Mouse (Mus musculus): ENCODE data around the gene Xkr7. TPM values are rescaled to one million over a fixed set of nuclear protein-coding genes. Genes with fewer than 3 reads are reported as not detected.
A peak's percentile ranks its signal among the peaks of the same experiment; 100 is the strongest.

Xkr7 gene
- total and polyA plus RNA-seq, 2 experiments from 2014 or later = 1.1 to 35.5 TPM

DNA sequence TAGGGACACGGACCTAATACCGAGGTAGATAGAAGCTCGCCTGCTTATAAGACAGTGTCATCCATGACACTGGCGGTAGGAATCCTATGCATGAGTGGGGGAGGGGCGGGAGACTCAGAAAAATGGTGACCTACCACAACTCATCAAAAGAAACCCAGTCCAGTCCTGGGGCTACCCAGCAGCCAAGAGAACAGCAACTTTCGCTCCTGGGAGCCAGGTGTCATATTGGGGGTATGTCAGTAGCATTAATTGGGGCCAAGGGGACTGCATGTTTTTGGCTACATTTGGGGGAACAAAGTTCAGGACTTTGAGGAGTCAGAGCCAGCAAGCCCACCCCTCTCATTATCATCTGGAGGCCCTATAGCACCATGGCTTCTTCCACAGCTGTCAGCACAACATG is 19.4 kb downstream of the Xkr7 start:
- DNase-seq (ENCODE audit: low spot score) (no peak), ATAC-seq (ENCODE audit: low FRiP score) (no peak)
- WGBS = 81% methylated on average over 6 of the region's 6 CpGs

DNA sequence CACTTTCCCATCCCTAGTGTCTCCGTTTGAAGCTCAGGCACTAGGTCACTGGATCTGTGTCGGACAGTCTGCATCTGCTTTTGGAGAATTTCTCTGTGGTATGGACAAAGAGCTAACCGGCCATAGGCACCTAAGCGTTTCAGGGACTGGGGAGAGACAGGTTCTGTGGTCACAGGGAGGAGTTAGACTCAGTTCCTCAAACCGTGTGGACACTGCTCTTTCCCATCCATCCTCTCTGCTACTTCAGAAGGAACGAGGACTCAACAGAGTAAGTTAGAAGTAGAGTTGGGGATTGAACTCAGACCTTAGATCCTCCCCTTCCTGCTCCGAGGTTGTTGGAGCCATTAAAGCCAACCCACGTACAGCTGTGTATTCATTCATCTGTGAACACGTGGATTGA is 19.9 kb downstream of the Xkr7 start:
- WGBS = 81% methylated on average over 9 of the region's 9 CpGs
- no peak for ATAC-seq (ENCODE audit: low FRiP score)
- Histone ChIP-seq H3K4me3 (ENCODE audit: low read depth, low read length) (no peak overlapping the region), H3K9ac (replicated peaks; ENCODE audit: low read length, poor library complexity, severe bottlenecking) (no peak overlapping the region), H3K4me2 (ENCODE audit: low read depth, low read length, poor library complexity, severe bottlenecking) (no peak overlapping the region), H3K9me3 (ENCODE audit: low read length) (no peaks in the 10 kb centered on the region), H3K27ac (ENCODE audit: low read depth, low read length) (no peak overlapping the region), H3K4me1 (ENCODE audit: insufficient read depth, low read length) (no peaks in the 10 kb centered on the region; the same call in 1 of the 2 replicates), H3K27me3 (ENCODE audit: insufficient read depth, low read length) (no peaks in the 10 kb centered on the region), H3K36me3 (ENCODE audit: insufficient read depth, low read length) (peaks cover 16% of the 10 kb centered on the region)
- DNase-seq (ENCODE audit: low spot score) = no peak
- no peak for TF ChIP-seq CTCF (IDR thresholded peaks at IDR 0.05)

More for the DNA sequence above, 19.4 kb downstream of the Xkr7 start:
- Histone ChIP-seq H3K36me3 (ENCODE audit: insufficient read depth, low read length) (peaks cover 16% of the 10 kb centered on the region), H3K27ac (ENCODE audit: low read depth, low read length) (no peak overlapping the region), H3K4me2 (ENCODE audit: low read depth, low read length, poor library complexity, severe bottlenecking) (no peak overlapping the region), H3K9me3 (ENCODE audit: low read length) (no peaks in the 10 kb centered on the region), H3K9ac (replicated peaks; ENCODE audit: low read length, poor library complexity, severe bottlenecking) (no peak overlapping the region), H3K4me3 (ENCODE audit: low read depth, low read length) (no peak overlapping the region), H3K4me1 (ENCODE audit: insufficient read depth, low read length) (no peaks in the 10 kb centered on the region; the same call in 1 of the 2 replicates), H3K27me3 (ENCODE audit: insufficient read depth, low read length) (no peaks in the 10 kb centered on the region)
- TF ChIP-seq CTCF (IDR thresholded peaks at IDR 0.05) = no peak

DNA sequence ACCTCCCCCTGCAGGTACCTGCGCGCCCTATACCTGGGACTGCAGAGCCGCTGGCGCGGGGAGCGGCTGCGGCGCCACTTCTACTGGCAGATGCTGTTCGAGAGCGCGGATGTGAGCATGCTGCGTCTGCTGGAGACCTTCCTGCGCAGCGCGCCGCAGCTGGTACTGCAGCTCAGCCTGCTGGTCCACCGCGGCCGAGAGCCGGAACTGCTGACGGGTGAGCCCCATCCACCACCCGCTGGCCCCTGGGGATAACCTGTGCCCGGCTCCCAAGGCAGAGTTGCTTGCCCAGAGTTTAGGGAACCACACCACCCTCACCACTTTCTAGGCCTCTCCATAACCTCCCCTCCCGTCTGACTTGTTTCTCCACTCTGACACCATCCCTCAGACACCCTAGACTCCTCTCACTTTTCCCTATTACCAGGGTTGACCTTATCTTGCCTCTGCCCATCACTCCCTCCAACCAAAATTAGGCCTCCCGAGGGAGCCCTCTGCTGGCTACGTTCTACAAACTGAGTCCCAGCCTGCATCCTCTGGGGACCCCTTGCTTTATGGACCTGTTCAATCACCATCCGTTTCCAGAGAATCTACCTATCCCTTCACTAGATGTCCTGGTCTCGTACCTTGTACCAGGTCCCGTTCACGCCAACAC is 21.2 kb downstream of the Xkr7 start:
- ATAC-seq (ENCODE audit: low FRiP score) (no peak), DNase-seq (ENCODE audit: low spot score) (no peak)
- Histone ChIP-seq H3K4me3 (ENCODE audit: low read depth, low read length) (no peak overlapping the region), H3K27me3 (ENCODE audit: insufficient read depth, low read length) (no peaks in the 10 kb centered on the region), H3K4me1 (ENCODE audit: insufficient read depth, low read length) (no peaks in the 10 kb centered on the region; the same call in 1 of the 2 replicates), H3K27ac (ENCODE audit: low read depth, low read length) (no peak overlapping the region), H3K9ac (replicated peaks; ENCODE audit: low read length, poor library complexity, severe bottlenecking) (no peak overlapping the region), H3K36me3 (ENCODE audit: insufficient read depth, low read length) (peaks cover 16% of the 10 kb centered on the region), H3K4me2 (ENCODE audit: low read depth, low read length, poor library complexity, severe bottlenecking) (no peak overlapping the region), H3K9me3 (ENCODE audit: low read length) (no peaks in the 10 kb centered on the region)
- TF ChIP-seq CTCF (IDR thresholded peaks at IDR 0.05) = peak; percentile 45
- WGBS = 13% methylated on average over 30 of the region's 30 CpGs

GRCm38 (mm10) chr2:153053896-153054295 is 22.2 kb downstream of the Xkr7 start:
- Histone ChIP-seq H3K36me3 (ENCODE audit: insufficient read depth, low read length) (peaks cover 16% of the 10 kb centered on the region), H3K27ac (ENCODE audit: low read depth, low read length) (no peak overlapping the region), H3K9ac (replicated peaks; ENCODE audit: low read length, poor library complexity, severe bottlenecking) (no peak overlapping the region), H3K4me3 (ENCODE audit: low read depth, low read length) (no peak overlapping the region), H3K4me1 (ENCODE audit: insufficient read depth, low read length) (no peaks in the 10 kb centered on the region), H3K27me3 (ENCODE audit: insufficient read depth, low read length) (no peaks in the 10 kb centered on the region), H3K9me3 (ENCODE audit: low read length) (no peaks in the 10 kb centered on the region), H3K4me2 (ENCODE audit: low read depth, low read length, poor library complexity, severe bottlenecking) (no peak overlapping the region)
- no peak for ATAC-seq (ENCODE audit: low FRiP score)
- DNase-seq (ENCODE audit: low spot score) = no peak
- TF ChIP-seq CTCF (IDR thresholded peaks at IDR 0.05) = no peak
- 87% methylated on average over 8 of the region's 8 CpGs for WGBS

DNA sequence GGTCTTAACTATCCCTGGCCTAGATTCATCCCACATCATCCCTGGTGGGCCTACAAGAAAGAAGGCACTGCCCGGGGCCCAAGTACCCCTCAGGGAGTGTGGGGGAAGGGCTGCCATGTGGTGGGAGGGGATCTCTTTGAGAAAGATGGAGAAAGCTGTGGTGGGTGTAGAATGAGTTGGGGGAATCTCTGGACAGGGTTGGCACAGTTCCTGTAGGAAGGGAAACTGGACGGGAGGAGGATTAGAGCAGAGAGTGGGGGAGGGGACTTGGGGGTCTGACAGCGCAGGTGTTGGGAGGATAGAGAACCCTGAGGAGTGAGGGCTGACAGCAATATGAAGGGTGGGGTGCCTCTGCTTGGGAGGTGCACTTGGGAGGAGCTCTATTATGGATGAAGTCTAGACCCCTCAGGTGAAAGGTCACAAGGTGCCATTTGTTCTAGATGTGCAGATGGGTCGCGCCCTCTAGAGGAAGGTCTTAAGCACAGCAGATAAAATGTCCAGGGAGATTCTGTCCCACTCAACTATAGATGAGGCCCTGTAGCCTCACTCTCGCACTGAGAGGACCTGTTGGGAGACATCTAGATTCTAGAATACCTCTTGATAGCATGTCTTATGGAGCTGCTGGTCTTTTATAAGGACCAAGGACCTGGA is 23.7 kb downstream of the Xkr7 start:
- H3K27ac ChIP-seq (ENCODE audit: low read depth, low read length) = no peak overlapping the region
- no peaks in the 10 kb centered on the region for H3K9me3 ChIP-seq (ENCODE audit: low read length)
- H3K9ac ChIP-seq (replicated peaks; ENCODE audit: low read length, poor library complexity, severe bottlenecking) = no peak overlapping the region
- no peak overlapping the region for H3K4me3 ChIP-seq (ENCODE audit: low read depth, low read length)
- ATAC-seq (ENCODE audit: low FRiP score) (no peak), DNase-seq (ENCODE audit: low spot score) (no peak)
- 58% methylated on average over 6 of the region's 6 CpGs for WGBS
- H3K4me2 ChIP-seq (ENCODE audit: low read depth, low read length, poor library complexity, severe bottlenecking) = no peak overlapping the region
- H3K27me3 ChIP-seq (ENCODE audit: insufficient read depth, low read length) = no peaks in the 10 kb centered on the region
- no peaks in the 10 kb centered on the region for H3K4me1 ChIP-seq (ENCODE audit: insufficient read depth, low read length)
- peak; percentile 50 for TF ChIP-seq CTCF (IDR thresholded peaks at IDR 0.05)
- H3K36me3 ChIP-seq (ENCODE audit: insufficient read depth, low read length) = peaks cover 16% of the 10 kb centered on the region

DNA sequence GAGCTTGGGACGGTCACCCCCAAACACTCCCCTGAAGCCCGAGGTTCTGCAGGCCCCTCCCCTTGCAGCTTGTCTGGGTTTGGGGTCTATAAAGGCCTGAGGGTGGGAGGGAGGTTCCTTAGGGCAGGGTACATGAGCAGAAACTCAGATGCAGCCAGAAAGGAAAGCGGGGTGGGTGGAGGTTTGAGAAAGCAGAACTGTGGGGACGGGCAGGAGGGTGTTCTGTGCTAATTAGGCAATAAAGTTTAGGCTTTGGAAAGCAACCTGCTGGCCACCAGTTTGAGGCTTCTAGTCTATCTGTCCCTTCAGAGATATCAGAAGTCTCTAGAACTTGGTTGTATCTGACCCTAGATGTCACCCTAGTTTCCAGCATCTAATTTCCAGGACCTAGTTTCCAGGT is 26.7 kb downstream of the Xkr7 start:
- no peak for ATAC-seq (ENCODE audit: low FRiP score)
- Histone ChIP-seq H3K27me3 (ENCODE audit: insufficient read depth, low read length) (no peaks in the 10 kb centered on the region), H3K4me1 (ENCODE audit: insufficient read depth, low read length) (no peaks in the 10 kb centered on the region), H3K4me3 (ENCODE audit: low read depth, low read length) (no peak overlapping the region), H3K4me2 (ENCODE audit: low read depth, low read length, poor library complexity, severe bottlenecking) (no peak overlapping the region), H3K9ac (replicated peaks; ENCODE audit: low read length, poor library complexity, severe bottlenecking) (no peak overlapping the region), H3K36me3 (ENCODE audit: insufficient read depth, low read length) (peaks cover 16% of the 10 kb centered on the region), H3K27ac (ENCODE audit: low read depth, low read length) (no peak overlapping the region), H3K9me3 (ENCODE audit: low read length) (no peaks in the 10 kb centered on the region)
- TF ChIP-seq CTCF (IDR thresholded peaks at IDR 0.05) = no peak
- 80% methylated on average over 4 of the region's 4 CpGs for WGBS
- no peak for DNase-seq (ENCODE audit: low spot score)

All from midbrain, postnatal 0 days (tissue).